Mouse (Mus musculus): ENCODE data around the gene Zbtb40.

DNA sequence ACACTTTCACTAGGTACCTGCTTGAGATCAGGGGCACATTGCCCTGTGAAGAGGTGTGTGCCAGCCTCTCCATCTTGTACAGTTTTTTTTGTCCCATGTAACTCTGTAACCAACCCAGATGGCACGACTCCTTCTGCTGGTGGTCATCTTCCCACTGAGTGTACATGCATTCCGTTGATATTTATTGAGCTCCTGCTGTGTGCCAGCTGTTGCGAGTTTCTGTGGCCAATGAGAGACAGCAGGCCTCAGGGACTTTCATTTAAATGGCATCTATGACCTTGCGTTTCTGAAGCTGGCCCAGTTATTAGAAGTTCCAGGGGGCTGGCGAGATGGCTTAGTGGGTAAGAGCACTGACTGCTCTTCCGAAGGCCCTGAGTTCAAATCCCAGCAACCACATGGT, 17.2 kb upstream of the Zbtb40 start:
- TF ChIP-seq EP300 (optimal IDR thresholded peaks at IDR 0.05) (no peak), CTCF (IDR thresholded peaks at IDR 0.05; ENCODE audit: low read depth) (no peak)

Measured in stomach, postnatal 0 days (tissue).